Mouse (Mus musculus) adrenal gland, postnatal 14 days (tissue): ENCODE data around the gene Pced1a. TPM values are rescaled to one million over a fixed set of nuclear protein-coding genes. Genes with fewer than 3 reads are reported as not detected.

Experiments
- DNase-seq: peaks from one replicate; pipeline ENCODE4 v3.0.0; 2021; ENCODE audit warnings: mixed read lengths
- total RNA-seq: library from RNA; stranded (reverse); gene quantifications from 2 replicates; pipeline ENCODE4 v1.2.3, GENCODE M21; 2021

Pced1a gene
- total RNA-seq, 1 experiment from 2014 or later, result 13.6 TPM

DNA sequence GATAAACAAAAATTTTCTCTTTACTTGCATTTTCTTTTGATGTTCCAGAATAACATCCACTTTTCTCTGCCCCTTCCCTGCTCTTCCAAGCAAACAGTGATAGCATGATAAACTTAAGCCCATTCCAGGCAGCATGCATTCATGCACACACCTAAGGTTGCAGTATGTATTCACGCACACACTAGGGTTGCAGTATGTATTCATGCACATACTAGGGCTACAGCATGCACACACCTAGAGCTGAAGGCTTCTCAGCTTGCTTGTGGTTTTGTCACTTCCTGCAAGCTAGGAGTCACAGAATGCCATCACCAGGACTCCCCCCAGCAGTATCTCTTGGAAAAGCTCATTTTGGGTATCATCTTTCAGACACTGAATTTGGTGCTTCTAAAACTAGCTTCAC, 12.3 kb upstream of the Pced1a start:
- no peak for DNase-seq

DNA sequence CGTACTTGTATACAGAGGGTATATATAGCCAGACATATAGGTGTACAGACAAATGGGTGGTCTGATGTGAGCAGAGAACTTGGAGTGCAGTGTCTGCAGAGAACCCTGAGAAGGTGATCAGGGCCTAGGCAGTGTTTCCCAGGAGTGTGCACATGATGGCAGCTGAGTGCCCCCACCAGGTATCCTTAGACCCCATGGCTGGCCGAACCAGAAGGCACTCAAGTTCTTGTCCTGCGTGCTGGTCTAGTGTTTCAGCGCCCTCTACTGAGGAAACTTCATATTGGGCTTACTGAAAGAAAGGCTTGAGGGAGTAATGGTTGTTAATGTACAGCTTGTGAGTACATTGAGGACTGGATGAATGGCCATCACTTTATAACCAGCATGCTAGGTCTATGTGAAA, 8.7 kb upstream of the Pced1a start:
- peak; percentile 37 for DNase-seq

DNA sequence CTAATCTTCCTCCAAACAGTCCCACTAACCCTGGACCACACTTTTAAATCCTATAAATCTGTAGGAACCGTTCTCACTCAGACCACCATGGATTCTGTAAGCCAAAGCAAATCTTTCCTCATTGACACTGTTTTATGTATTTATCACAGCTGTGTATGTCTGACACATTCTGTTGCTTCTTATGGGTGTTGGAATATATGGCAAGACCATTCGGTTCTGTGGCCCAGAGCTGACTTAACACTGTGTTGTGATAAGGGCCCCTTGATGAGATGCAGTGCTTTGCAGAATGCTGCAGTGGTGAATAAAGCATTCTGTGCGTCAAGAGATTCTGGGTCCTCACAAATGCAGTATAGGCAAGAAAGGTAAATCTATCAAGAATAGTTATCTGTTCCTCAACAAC, 7.7 kb upstream of the Pced1a start:
- no peak for DNase-seq

DNA sequence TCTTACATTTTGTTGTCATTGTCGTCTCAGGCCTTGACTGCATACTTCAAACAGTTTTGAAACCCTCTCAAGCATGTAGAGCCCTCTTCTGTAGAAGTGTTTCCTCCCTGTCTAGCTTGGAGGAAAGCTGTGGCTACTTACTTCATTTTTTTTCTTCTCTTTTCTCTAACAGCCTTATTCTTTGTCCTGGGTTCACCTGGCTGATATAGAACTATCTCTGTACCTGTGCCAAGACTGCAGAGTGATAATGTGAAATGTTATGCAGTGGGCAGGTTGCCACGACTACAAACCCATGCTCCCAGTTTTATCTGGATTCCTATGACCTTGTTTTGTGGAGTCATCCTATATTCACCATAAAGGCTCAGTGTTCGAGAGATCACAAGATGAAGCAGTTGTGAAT, 6.0 kb upstream of the Pced1a start:
- no peak for DNase-seq

DNA sequence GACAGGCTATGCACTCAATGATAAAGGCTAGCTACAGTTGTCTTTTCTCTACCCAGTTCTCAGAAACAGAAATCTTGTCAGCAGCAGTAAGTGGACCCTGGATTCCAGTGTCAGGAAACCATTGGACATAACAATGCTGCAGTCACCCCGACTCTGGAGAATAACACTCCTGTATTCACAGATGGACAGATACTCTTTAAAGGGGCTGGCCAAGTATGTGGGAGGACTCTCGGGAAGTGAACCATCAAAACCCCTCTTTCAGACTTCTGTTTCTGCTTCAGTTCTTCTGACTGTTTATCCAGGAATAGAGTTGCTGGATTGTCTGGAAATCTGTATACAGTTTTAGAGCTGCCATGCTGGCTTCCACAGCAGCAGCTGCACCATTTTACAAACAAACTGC, 5.3 kb upstream of the Pced1a start:
- no peak for DNase-seq

DNA sequence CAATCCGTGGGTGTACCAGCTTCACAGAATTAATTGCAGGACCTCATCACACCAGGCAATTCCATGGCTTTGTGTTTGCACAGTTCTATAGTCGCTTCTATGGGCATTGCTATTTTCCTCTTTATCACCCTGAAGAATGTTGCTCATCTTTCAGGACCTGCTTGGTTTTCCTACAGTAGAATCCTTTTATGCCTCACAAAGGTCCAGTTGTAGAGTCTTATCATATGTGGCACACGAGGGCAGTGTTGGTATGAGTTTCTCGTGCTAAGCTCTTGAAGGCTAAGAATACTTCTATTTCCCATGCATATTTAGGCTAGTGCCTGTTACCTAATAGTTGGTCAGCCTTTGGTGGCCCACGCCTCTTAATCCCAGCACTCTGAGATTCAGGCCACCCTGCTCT, 611 bp upstream of the Pced1a start:
- DNase-seq, result no peak

DNA sequence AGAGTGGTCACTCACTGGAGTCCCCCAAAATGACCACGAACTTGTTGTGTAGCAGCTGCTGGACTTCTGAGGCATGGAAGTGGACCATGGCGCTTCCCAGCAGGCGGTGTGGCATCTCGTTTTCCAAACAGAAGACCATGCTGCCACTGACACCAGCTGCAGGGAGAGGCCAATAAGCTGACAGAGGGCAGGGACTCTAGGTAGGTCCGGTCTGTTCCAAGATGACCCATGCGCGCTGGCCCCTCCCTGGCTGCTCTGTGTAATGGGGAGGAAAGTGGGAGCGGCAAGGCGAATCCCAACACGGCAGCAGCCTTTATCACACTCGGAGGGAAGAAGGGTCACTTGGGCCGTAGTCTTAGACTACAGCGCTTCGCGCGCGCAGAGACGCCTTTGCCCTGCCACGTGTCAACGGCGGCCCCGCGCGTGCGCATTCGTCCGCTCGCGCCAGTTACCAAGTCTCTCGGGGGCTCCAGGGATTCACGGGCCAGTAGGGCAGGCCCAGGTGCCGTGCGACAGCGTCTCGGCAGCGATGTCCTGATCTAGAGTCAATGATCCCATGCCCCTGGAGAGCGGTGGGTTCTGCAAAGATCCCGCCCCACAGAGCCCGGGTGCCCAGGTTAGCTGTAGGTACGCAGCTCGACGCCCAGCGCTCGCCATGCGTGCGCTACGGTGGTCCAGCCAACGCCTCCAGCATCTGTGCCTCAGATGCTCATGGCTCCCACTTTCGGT, 940 bp downstream of the Pced1a start:
- peak; percentile 90 for DNase-seq

DNA sequence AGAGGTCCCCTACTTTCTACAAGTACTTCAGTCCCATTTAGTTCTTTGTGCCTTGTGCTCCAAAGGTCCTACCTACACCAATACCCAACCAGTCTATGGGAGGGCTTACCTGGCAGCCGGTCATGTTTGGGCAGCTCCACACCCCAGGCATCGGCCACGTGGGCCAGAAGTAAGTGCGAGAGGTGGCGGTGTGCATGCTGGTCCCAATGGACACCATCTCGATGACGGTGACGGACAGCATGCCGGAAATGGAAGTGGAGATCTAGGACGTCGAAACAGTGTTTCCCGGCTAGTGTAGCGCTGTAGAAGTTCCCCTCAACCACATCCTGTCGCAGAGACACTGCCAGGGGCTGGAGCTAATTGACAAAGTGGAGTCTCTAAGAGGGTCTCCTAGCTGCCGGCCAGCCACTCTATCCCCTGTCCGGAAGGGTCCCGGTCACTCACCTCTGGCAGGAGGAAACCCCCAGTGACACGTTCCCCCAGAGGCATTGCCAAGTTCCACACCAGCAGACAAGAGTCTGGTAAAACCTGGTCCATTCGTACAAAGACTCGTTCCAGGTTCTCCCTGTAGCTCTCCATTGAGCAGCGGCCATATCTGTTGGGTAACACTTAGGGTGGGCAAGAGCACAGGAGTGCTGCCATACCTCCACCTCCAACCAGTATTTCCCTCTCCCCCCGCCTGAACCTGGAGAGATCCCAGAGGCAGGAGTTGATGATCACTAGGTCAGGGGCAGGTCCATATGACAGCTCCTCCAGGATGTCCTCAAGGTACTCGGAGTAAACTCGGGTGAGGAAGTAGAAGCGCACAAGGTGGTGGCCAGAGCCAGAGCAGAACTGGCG, 2.5 kb downstream of the Pced1a start:
- DNase-seq, result no peak

DNA sequence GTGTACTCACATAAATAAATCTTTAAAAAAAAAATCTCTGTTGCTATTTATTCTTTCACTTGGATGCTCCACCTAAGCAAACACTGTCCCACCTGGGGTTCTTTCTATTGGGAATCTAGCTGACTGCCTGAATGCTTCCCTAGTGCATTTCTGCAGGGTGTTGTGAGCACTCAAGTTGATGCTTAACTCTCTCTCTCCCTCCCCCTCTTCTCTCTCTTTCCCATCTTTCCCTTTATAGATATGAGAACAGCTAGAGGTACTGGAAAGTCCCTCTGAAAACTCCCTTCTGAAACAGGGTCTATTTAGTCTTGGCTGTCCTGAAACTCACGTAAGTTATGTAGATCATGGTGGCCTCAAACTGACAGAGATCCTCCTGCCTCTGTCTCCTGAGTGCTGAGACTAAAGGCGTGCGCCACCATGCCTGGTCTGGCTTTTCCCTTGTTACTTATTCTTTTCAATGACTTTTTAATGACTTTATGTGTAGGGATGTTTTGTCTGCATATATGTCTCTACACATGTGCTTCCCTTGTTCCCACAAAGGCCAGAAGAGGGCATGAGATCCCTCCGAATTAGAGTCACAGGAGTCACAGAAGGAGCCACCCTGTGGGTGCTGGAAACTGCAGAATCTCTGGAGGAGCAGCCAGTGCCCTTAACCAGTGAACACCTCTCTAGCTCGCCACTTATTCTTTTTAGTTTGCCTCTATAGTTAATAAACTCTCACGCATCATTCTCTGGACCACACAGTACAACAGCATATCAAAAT, 10.2 kb downstream of the Pced1a start:
- no peak for DNase-seq

DNA sequence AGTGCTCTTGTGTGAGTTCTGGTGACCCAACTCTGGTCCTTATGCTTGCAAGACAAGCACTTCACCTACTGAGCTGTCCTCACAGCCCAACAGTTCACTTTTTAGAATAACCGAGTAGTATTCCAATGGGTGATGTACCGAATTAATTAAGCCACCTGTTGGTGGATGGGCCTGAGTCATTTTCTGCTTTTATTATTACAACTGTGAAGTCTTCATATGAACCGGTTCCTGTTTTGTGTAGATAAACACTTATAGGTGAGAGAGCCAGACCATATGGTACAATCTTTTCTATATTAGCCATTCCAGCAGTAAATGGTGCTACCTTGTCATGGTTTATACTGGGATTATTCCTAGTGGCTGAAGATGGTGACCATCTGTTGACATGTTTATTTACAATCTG, 11.7 kb downstream of the Pced1a start:
- no peak for DNase-seq

DNA sequence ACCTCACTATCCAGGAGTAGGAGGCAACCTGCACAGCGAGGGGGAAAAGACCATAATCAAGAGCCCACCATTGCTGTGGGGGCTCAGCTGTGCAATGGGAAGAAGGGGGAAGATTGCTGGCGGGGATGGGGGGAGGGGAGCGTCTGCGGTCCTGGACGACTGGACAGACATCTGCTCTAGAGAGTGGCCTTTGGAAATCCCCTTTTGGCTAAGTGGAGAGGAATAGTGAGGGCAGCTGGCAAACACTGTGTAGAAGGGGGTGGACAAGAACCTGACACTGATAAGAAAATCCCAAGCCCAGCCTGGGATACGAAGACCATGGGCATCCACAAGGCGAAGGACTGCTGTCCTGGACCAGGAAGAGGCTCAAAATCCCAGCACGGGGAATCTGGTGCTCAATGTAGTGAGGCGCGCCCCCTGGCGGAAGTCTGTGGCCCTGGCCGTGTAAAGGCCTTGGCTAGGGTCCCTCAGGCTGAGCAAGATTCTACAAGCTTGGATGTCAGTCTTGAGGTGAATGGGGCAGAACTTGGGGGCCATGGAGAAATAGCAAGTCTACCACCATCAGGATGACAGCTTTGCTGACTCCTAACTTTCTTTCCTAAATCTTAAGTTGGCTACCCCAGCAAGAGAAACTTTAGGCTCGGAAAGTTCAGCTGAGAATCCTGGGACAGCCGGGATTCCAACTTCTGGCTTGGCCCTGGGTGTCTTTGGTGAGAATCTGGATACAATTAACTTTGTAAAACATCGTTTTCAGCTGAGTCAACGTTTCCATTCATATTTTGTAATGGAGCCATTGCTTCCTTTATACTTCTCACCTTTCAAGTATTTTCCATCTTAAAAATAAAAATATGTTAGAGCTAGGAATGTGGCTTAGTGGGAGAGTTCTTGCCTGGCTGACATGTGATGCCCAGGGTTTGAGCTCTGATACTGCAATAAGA, 12.7 kb downstream of the Pced1a start:
- DNase-seq, result peak; percentile 93

DNA sequence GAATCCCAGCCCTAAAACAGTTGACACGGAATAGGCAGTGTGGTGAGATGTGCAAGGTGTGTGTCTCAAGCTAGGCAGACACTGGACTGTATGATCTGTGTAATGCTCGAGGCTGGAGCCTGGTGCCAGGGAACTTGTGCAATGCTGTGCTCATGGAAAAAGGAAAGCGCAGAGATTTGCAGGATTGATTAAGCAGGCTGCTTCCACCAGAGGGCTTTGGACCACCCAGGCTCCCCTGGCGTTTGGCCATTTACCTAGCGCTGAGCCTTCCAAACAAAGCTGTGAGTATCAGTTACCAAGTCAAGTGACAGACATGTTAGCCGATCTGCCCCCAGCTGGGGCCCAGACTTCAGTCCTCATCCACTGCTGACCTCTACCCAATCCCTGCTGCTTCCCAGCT, 16.3 kb downstream of the Pced1a start:
- DNase-seq, result no peak

DNA sequence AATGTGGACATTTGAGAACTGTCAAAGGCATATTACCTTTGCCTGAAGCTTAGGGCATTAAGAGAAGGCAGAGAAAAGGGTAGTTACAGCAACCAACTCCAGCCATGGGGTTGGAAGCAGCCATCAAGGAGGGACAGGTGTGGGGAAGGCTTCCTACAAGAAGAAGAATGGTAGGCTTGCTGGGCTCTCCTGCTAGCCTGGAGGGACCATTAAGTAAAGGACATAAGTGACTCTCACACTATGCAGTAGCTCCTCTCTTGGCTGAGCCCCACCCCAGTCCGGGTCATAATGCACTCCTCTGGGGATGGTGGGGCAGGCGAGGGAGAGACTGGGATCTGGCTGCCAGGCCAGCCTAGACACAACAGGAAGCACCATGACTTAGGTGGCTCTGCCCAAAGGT, 18.3 kb downstream of the Pced1a start, which contains the start of gene Tmem239:
TSS of gene Tmem239 (plus strand) at position 301 of the 400 bp plus-strand sequence.
- DNase-seq, result no peak

DNA sequence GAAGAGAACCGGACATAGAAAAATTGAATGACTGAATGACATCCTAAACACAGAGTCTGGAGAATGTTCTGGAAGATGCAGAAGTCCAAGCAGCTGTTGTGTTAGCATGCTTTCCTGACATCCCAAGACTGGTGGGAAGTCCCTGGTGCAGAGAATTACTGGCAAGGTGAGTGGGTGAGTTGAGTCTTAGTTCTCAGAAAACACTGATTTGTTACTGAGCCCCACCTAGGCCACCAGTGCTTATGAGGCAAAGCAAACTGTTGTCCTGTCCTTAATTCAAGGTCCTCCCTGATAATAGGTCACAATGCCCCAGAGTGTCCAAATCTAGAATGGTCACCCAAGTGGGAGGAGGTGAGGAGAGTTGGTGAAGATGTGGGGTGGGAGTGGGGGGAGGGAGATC, 19.6 kb downstream of the Pced1a start, which contains the start of the genes Gm28372 and 1700020A23Rik:
TSS of gene Gm28372 (plus strand) at position 301 of the 400 bp plus-strand sequence.
TSS of gene 1700020A23Rik (plus strand) at position 321 of the 400 bp plus-strand sequence.
- no peak for DNase-seq

DNA sequence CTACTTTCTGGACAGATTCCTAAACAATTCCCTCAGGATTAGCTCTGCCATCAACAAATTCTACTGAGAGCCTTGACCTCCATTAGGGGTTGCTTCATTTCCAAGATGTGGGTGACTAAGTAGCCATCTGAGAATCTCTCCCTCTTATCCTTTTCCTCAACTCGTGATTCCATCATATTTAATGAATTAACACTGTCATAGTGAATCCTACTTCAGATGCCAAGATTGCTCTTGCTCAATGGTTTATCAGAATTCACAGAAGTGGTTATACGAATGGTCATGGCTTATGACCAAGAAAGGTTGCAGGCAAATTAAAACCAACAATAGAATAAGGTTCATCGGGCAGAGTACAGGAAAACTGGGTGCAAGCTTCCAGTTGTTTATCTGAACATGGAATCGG, 22.6 kb downstream of the Pced1a start:
- no peak for DNase-seq

DNA sequence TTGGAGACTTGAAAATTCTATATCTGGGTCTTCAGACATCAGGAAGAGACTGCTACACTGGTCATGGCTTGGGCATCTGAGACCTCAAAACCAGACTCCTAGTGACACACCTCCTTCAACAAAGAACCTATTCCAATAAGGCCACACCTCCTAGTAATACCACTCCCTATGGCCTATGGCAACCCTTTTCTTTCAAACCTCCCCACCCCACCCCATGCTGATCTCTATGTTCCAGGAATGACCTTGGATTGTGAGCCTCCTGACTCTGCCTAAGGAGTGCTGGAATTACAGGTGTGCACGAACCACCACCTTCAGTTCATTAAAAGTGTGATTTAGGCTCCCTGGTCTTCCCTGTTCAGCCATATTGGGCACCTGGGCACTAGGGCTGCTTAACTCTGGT, 24.5 kb downstream of the Pced1a start:
- no peak for DNase-seq

DNA sequence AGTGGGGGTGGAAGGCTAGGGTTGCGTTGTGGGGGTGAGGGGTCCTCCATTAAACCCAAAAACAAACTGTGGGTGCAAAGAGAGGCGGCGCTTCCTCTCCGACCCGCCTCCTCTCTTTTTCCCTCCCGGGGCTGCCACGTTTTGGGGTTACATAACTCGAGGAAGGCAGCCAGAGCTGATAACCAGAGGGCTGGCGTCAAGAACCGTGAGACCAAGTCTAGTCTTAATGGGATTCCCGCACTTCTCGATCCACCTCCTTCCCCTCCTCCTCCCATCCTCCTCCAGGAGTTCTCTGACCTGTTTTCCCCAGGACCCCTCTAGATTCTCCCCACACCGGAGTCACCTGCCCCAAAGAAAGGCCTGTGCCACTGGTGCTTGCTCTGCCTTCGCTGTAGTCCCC, 26.4 kb downstream of the Pced1a start:
- DNase-seq, result peak; percentile 30

DNA sequence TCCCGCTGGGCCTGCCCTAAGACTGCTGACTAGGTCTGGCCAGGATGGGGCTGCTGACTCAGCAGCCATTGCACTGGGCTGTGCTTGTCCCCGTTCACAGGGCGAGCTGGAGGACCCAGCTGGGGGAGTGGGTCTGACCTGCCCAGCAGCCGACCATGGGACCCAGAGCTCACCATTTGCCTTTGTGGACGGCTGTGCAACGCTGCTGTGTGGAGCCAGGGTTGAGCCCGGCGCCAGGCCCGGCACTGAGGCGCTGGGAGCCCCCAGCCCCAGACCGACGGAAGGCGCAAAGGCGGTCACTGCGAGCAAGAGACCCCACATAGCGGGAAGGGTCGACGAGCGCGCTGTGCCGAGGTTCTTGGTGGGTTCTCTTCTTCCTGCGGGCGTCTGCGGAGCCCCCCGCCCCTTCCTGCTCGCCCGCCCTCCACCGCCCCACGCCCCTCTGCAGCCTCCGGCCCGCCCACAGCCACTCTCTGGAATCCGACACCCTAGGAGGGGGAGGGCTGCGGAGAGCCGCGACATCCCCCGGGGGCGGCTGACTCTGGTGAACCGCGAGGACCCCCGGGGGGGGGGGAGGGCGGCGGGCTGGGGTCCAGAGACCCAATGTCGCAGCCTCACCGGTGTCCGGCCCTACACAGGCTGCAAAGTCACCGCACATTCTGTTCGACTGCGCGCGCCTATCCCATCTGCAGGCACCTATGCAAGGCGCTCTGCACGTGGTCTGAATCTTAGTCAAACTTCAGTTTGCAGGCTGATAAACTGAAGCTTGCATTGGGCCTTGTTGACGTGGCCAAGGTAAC, 27.1 kb downstream of the Pced1a start, which contains the start of gene Cpxm1:
TSS of gene Cpxm1 (minus strand) at position 389 of the 800 bp plus-strand sequence.
- DNase-seq, result peak; percentile 44

DNA sequence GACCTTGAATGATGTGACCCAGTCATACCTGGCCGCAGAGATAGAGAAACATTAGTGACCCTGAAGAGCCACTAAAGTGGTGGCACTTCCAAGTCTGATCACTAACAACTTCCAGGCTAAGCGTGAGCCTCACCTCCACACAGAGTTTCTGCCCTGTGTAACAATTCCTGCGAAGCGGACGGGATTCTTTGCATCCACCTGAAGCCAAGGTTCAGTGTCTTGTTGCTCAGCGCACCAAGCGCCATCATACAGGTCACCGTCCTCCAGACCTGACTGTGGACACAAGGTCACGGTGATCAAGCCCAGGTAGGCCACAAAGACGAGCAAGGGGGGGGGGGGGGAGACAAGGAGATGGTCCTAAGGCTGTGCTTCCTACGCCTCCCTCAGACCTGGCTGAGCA, 28.8 kb downstream of the Pced1a start:
- DNase-seq, result no peak

DNA sequence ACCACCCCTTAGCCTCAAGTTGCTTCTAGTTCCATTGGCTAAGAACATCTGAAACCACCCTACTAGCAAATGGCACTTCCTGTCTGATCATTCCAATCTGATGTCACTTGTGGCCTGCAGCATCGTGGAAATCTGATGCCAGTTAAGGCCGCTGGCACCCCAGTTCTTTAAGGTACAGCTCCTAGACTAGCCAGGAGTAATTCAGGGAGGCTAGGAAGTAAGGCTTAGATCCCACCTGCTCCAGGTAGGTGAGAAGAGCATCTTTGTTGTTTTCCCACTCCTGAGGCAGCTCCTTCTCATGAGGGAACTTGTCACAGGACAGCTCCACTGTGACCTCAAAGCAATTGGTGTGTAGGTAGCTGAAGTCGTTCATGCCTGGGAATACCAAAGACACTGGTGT, 31.7 kb downstream of the Pced1a start:
- DNase-seq, result no peak
